Mouse (Mus musculus) testis, adult 2 months (tissue): Measurements from ENCODE around the gene Wfikkn1. TPM values are rescaled to one million over a fixed set of nuclear protein-coding genes. Genes with fewer than 3 reads are reported as not detected.

Experiments used
- H3K27ac ChIP-seq: fragments of 200-500 bp; 2 replicates; pipeline ENCODE4 v1.5.1; 2012; ENCODE audit warnings: low read depth, low read length; ENCODE audit not compliant: control insufficient read depth, insufficient read depth
- H3K27me3 ChIP-seq: fragments of 200-500 bp; 2 replicates; pipeline ENCODE4 v1.6.1; 2012; ENCODE audit warnings: mild to moderate bottlenecking, low read length, moderate library complexity; ENCODE audit not compliant: control insufficient read depth, insufficient read depth
- H3K36me3 ChIP-seq: fragments of 200-500 bp; 2 replicates; pipeline ENCODE4 v1.6.1; 2012; ENCODE audit warnings: mild to moderate bottlenecking, low read length; ENCODE audit not compliant: control insufficient read depth, insufficient read depth
- H3K4me1 ChIP-seq: fragments of 200-500 bp; 2 replicates; pipeline ENCODE4 v1.6.1; 2012; ENCODE audit warnings: low read length; ENCODE audit not compliant: control insufficient read depth, insufficient read depth
- H3K4me3 ChIP-seq: fragments of 200-500 bp; 2 replicates; pipeline ENCODE4 v1.5.1; 2012; ENCODE audit warnings: low read depth, mild to moderate bottlenecking, low read length, moderate library complexity, mixed read lengths; ENCODE audit not compliant: control insufficient read depth
- CTCF ChIP-seq: fragments of 200-500 bp; IDR thresholded peaks from 2 replicates; pipeline ENCODE4 v1.5.1; 2012; ENCODE audit warnings: low read depth, mild to moderate bottlenecking, inconsistent platforms, low read length, moderate library complexity; ENCODE audit not compliant: control insufficient read depth, insufficient read depth, insufficient replicate concordance
- POLR2A ChIP-seq: fragments of 200-500 bp; IDR thresholded peaks from 2 replicates; pipeline ENCODE4 v1.6.1; 2012; ENCODE audit warnings: low read depth, mild to moderate bottlenecking, inconsistent platforms, low read length, moderate library complexity; ENCODE audit not compliant: control insufficient read depth
- polyA plus RNA-seq: library from polyadenylated mRNA; depleted of rRNA; stranded (reverse); fragments of >200 nt; gene quantifications from 2 replicates; pipeline ENCODE4 v1.2.3, GENCODE M21; 2012

The Wfikkn1 gene
- polyA plus RNA-seq, 1 experiment: 0.98 TPM

- Histone ChIP-seq H3K4me3 (no peak overlapping the region), H3K4me1 (peaks cover 19% of the 10 kb centered on the region), H3K27me3 (no peaks in the 10 kb centered on the region), H3K36me3 (no peaks in the 10 kb centered on the region), H3K27ac (no peak overlapping the region)
- TF ChIP-seq POLR2A (no peak), CTCF (no peak)
These were observed 41.0 kb downstream of the Wfikkn1 start for GRCm38 (mm10) chr17:25839455-25840235.

DNA sequence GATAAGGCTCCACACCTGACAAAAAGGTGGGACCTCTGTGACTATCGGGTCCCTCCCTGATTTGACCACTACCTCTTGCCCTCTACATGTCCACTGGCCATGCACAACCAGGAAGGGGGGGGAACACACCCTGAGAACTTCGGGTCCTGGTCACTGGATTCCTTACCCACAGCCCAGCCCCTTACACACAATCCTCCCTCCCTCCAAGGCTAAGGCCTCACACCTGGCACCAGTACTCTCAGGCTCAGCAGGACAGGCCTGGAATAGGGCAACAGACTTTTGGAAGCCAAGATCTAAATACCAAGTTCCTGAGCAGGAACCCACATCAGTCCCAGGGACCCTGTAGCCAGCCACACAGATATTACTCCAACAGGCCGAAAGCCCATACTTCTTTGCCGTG, 41.8 kb downstream of the Wfikkn1 start:
- Histone ChIP-seq H3K4me3 (no peak overlapping the region), H3K27me3 (no peaks in the 10 kb centered on the region), H3K4me1 (peaks cover 26% of the 10 kb centered on the region), H3K27ac (no peak overlapping the region), H3K36me3 (no peaks in the 10 kb centered on the region)
- TF ChIP-seq CTCF: no peak
- TF ChIP-seq POLR2A: no peak

- Histone ChIP-seq H3K4me1 (peaks cover 31% of the 10 kb centered on the region), H3K27ac (peak overlapping the region; percentile 23), H3K4me3 (no peak overlapping the region), H3K36me3 (no peaks in the 10 kb centered on the region), H3K27me3 (no peaks in the 10 kb centered on the region)
- TF ChIP-seq CTCF (no peak), POLR2A (no peak)
These were observed 43.1 kb downstream of the Wfikkn1 start for GRCm38 (mm10) chr17:25837533-25837932.

GRCm38 (mm10) chr17:25837076-25837410, 43.6 kb downstream of the Wfikkn1 start, which contains the start of gene Rhbdl1:
Rhbdl1 (minus strand) TSS chr17:25837295.
- Histone ChIP-seq H3K4me1 (peaks cover 33% of the 10 kb centered on the region), H3K4me3 (peak within 1 kb of the TSS; percentile 30), H3K36me3 (no peaks in the 10 kb centered on the region), H3K27ac (peak within 1 kb of the TSS; percentile 23), H3K27me3 (no peaks in the 10 kb centered on the region)
- no peak for TF ChIP-seq CTCF
- no peak for TF ChIP-seq POLR2A

- H3K36me3 ChIP-seq: no peaks in the 10 kb centered on the region
- H3K4me1 ChIP-seq: peaks cover 38% of the 10 kb centered on the region
- H3K27me3 ChIP-seq: no peaks in the 10 kb centered on the region
- H3K27ac ChIP-seq: peak overlapping the region; percentile 0
- TF ChIP-seq POLR2A (no peak), CTCF (no peak)
- peak overlapping the region; percentile 30 for H3K4me3 ChIP-seq
These were observed 44.1 kb downstream of the Wfikkn1 start for GRCm38 (mm10) chr17:25836397-25837075.

DNA sequence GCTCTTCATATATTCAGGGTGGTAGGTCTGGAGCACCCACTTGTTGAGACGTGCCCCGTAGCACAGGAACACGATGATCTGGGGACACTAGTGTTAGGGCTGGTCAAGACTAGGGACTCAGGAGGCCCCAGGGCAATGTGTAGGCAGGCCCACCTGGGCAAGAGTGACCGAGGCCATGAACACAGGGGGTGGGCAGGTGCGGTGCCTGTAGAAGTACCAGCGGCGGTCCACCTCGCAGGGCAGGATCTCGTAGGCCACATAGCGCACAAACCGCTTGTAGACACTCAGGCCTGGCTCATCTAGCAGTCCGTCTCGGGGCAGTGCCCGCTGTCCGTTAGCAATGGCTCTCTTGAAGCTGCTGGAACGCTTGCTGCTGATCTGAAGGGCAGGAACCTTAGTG, 44.8 kb downstream of the Wfikkn1 start:
- Histone ChIP-seq H3K27ac (no peak overlapping the region), H3K4me1 (peaks cover 40% of the 10 kb centered on the region), H3K4me3 (no peak overlapping the region), H3K27me3 (no peaks in the 10 kb centered on the region), H3K36me3 (no peaks in the 10 kb centered on the region)
- TF ChIP-seq POLR2A: peak; percentile 41; the same call in 1 of the 2 replicates
- TF ChIP-seq CTCF: no peak

GRCm38 (mm10) chr17:25835301-25835700, 45.4 kb downstream of the Wfikkn1 start:
- TF ChIP-seq POLR2A (no peak), CTCF (no peak)
- Histone ChIP-seq H3K27me3 (no peaks in the 10 kb centered on the region), H3K4me1 (peaks cover 40% of the 10 kb centered on the region), H3K36me3 (no peaks in the 10 kb centered on the region), H3K4me3 (no peak overlapping the region), H3K27ac (no peak overlapping the region)
